8 mouse cellular contexts compared by ENCODE assay signal in genomic region chr15:98867321-98867720, GRCm38 (mm10). TPM values are rescaled to one million over a fixed set of nuclear protein-coding genes. Genes with fewer than 3 reads are reported as not detected.
A peak's percentile ranks its signal among the peaks of the same experiment; 100 is the strongest.
DNase-seq lines count a peak whose midpoint lies in the region; ATAC-seq lines count a peak whose summit lies in the region.

No protein-coding gene starts in this region.

- H3K27ac ChIP-seq in heart, embryonic 10.5 days = no peak overlapping the region
- no peak overlapping the region for H3K27ac ChIP-seq in kidney, embryonic 14.5 days (ENCODE audit: low read depth, low read length)
- H3K27ac ChIP-seq in liver, embryonic 16.5 days (ENCODE audit: low read length) = peak overlapping the region; percentile 62
- no peak overlapping the region for H3K27ac ChIP-seq in neural tube, embryonic 15.5 days (replicated peaks)

- H3K36me3 ChIP-seq in heart, embryonic 10.5 days = peaks cover 49% of the 10 kb centered on the region
- peaks cover 49% of the 10 kb centered on the region for H3K36me3 ChIP-seq in kidney, embryonic 14.5 days (ENCODE audit: control insufficient read depth, insufficient read depth, low read length)
- peaks cover 42% of the 10 kb centered on the region for H3K36me3 ChIP-seq in liver, embryonic 16.5 days (ENCODE audit: control insufficient read depth, insufficient read depth)
- peaks cover 44% of the 10 kb centered on the region for H3K36me3 ChIP-seq in neural tube, embryonic 15.5 days

- WGBS in heart, embryonic 10.5 days = 55% methylated on average over 6 of the region's 6 CpGs
- 73% methylated on average over 6 of the region's 6 CpGs for WGBS in kidney, embryonic 14.5 days
- 22% methylated on average over 6 of the region's 6 CpGs for WGBS in liver, embryonic 16.5 days (ENCODE audit: insufficient replicate concordance)
- WGBS in neural tube, embryonic 15.5 days = 74% methylated on average over 6 of the region's 6 CpGs

- no peak overlapping the region; the same call in 1 of the 2 replicates for H3K9ac ChIP-seq in kidney, embryonic 14.5 days (ENCODE audit: low read depth, low read length)
- no peak overlapping the region for H3K9ac ChIP-seq in liver, embryonic 16.5 days (ENCODE audit: low read depth, low read length)
- H3K9ac ChIP-seq in neural tube, embryonic 15.5 days (replicated peaks) = peak overlapping the region; percentile 38

- no peaks in the 10 kb centered on the region for H3K9me3 ChIP-seq in heart, embryonic 10.5 days
- no peaks in the 10 kb centered on the region for H3K9me3 ChIP-seq in kidney, embryonic 14.5 days (ENCODE audit: control insufficient read depth, low read length)
- no peaks in the 10 kb centered on the region for H3K9me3 ChIP-seq in liver, embryonic 16.5 days (replicated peaks; ENCODE audit: control insufficient read depth, low read length)
- no peaks in the 10 kb centered on the region for H3K9me3 ChIP-seq in neural tube, embryonic 15.5 days (replicated peaks)

- intact Hi-C loops in left cerebral cortex, postnatal 4 days (cut with DNase I) = loop anchor here (5.0 kb wide), 1 partner anchor 35 kb away; the partner anchor contains the start of gene Prkag1

- 0 out of 2 replicates have a peak overlapping the region, but pooled peaks have one; percentile 94 for H3K4me3 ChIP-seq in heart, embryonic 10.5 days
- no peak overlapping the region for H3K4me3 ChIP-seq in kidney, embryonic 14.5 days (ENCODE audit: low read length)
- H3K4me3 ChIP-seq in liver, embryonic 16.5 days (ENCODE audit: low read depth, low read length) = peak overlapping the region; percentile 95
- peak overlapping the region; percentile 61 for H3K4me3 ChIP-seq in neural tube, embryonic 15.5 days (replicated peaks)

- peak overlapping the region; percentile 92; the same call in 1 of the 2 replicates for H3K4me2 ChIP-seq in kidney, embryonic 14.5 days (replicated peaks; ENCODE audit: low read depth, low read length)
- peak overlapping the region; percentile 91 for H3K4me2 ChIP-seq in liver, embryonic 16.5 days (ENCODE audit: low read depth, low read length)
- peak overlapping the region; percentile 99 for H3K4me2 ChIP-seq in neural tube, embryonic 15.5 days

- DNase-seq in left cerebral cortex, adult 11 months (ENCODE audit: low spot score) = peak; percentile 51
- DNase-seq in left cerebral cortex, postnatal 4 days = no peak
- DNase-seq in cerebellum, postnatal 14 days = peak; percentile 36 to 50
- no peak for DNase-seq in heart, embryonic 10.5 days (ENCODE audit: low spot score)
- DNase-seq in thymus, postnatal 4 days = peak; percentile 68

- peaks cover 30% of the 10 kb centered on the region for H3K4me1 ChIP-seq in heart, embryonic 10.5 days
- H3K4me1 ChIP-seq in kidney, embryonic 14.5 days (ENCODE audit: control insufficient read depth, insufficient read depth, low read length) = peaks cover 26% of the 10 kb centered on the region
- peaks cover 35% of the 10 kb centered on the region for H3K4me1 ChIP-seq in liver, embryonic 16.5 days (ENCODE audit: control insufficient read depth, low read depth, low read length)
- H3K4me1 ChIP-seq in neural tube, embryonic 15.5 days = peaks cover 42% of the 10 kb centered on the region

- H3K27me3 ChIP-seq in heart, embryonic 10.5 days (ENCODE audit: insufficient read depth, poor library complexity, severe bottlenecking) = no peaks in the 10 kb centered on the region
- no peaks in the 10 kb centered on the region for H3K27me3 ChIP-seq in kidney, embryonic 14.5 days (ENCODE audit: control insufficient read depth, insufficient read depth, low read length)
- H3K27me3 ChIP-seq in liver, embryonic 16.5 days (ENCODE audit: control insufficient read depth, insufficient read depth, low read depth, low read length) = no peaks in the 10 kb centered on the region
- no peaks in the 10 kb centered on the region for H3K27me3 ChIP-seq in neural tube, embryonic 15.5 days (replicated peaks)

- no peak for ATAC-seq in kidney, embryonic 14.5 days (ENCODE audit: low FRiP score, low TSS enrichment)
- no peak for ATAC-seq in liver, embryonic 16.5 days (ENCODE audit: low read depth)
- ATAC-seq in neural tube, embryonic 15.5 days (ENCODE audit: low FRiP score) = no peak

RNA-seq across cellular contexts. Expression of gene Kmt2d, which starts 3.7 kb away (rescaled TPM):
- total RNA-seq in left cerebral cortex, postnatal 4 days (2021) = 10 to 100 TPM; 74.2 to 74.4 TPM
- polyA plus RNA-seq in heart, embryonic 10.5 days (2016; fragmentation: Nextera tagmentation; extraction: Ambion mirVana) = 10.1 and 12.0 TPM in 2 replicates
- 17.5 and 21.4 TPM in 2 replicates for polyA plus RNA-seq in kidney, embryonic 14.5 days (2014; fragmentation: Nextera tagmentation; extraction: Ambion mirVana)
- 3.9 and 4.0 TPM in 2 replicates for polyA plus RNA-seq in liver, embryonic 16.5 days (2015; fragmentation: Nextera tagmentation; extraction: Ambion mirVana)
- polyA plus RNA-seq in neural tube, embryonic 15.5 days (2015; fragmentation: Nextera tagmentation; extraction: Ambion mirVana) = 9.9 and 10.1 TPM in 2 replicates

RNA-seq across cellular contexts. Expression of gene Rhebl1, which starts 27.0 kb away (rescaled TPM):
- total RNA-seq in left cerebral cortex, postnatal 4 days (2021) = 10 to 100 TPM; 18.3 to 18.4 TPM
- polyA plus RNA-seq in heart, embryonic 10.5 days (2016; fragmentation: Nextera tagmentation; extraction: Ambion mirVana) = 6.5 and 11.8 TPM in 2 replicates
- 14.4 and 22.4 TPM in 2 replicates for polyA plus RNA-seq in kidney, embryonic 14.5 days (2014; fragmentation: Nextera tagmentation; extraction: Ambion mirVana)
- 2.9 and 3.4 TPM in 2 replicates for polyA plus RNA-seq in liver, embryonic 16.5 days (2015; fragmentation: Nextera tagmentation; extraction: Ambion mirVana)
- 27.0 and 33.2 TPM in 2 replicates for polyA plus RNA-seq in neural tube, embryonic 15.5 days (2015; fragmentation: Nextera tagmentation; extraction: Ambion mirVana)

RNA-seq across cellular contexts. Expression of gene Dhh, which starts 31.0 kb away (rescaled TPM):
- under 1 TPM; 0.28 to 0.36 TPM for total RNA-seq in left cerebral cortex, postnatal 4 days (2021)
- 2.9 and 3.0 TPM in 2 replicates for polyA plus RNA-seq in heart, embryonic 10.5 days (2016; fragmentation: Nextera tagmentation; extraction: Ambion mirVana)
- 0.54 and 0.84 TPM in 2 replicates for polyA plus RNA-seq in kidney, embryonic 14.5 days (2014; fragmentation: Nextera tagmentation; extraction: Ambion mirVana)
- polyA plus RNA-seq in liver, embryonic 16.5 days (2015; fragmentation: Nextera tagmentation; extraction: Ambion mirVana) = 0.11 TPM in 2 replicates
- polyA plus RNA-seq in neural tube, embryonic 15.5 days (2015; fragmentation: Nextera tagmentation; extraction: Ambion mirVana) = 2.5 and 3.2 TPM in 2 replicates

RNA-seq across cellular contexts. Expression of gene Prkag1, which starts 36.0 kb away (rescaled TPM):
- 10 to 100 TPM; 35.0 to 38.1 TPM for total RNA-seq in left cerebral cortex, postnatal 4 days (2021)
- 95.0 and 97.7 TPM in 2 replicates for polyA plus RNA-seq in heart, embryonic 10.5 days (2016; fragmentation: Nextera tagmentation; extraction: Ambion mirVana)
- 67.8 and 83.7 TPM in 2 replicates for polyA plus RNA-seq in kidney, embryonic 14.5 days (2014; fragmentation: Nextera tagmentation; extraction: Ambion mirVana)
- 86.8 and 90.6 TPM in 2 replicates for polyA plus RNA-seq in liver, embryonic 16.5 days (2015; fragmentation: Nextera tagmentation; extraction: Ambion mirVana)
- 66.4 and 72.9 TPM in 2 replicates for polyA plus RNA-seq in neural tube, embryonic 15.5 days (2015; fragmentation: Nextera tagmentation; extraction: Ambion mirVana)

RNA-seq across cellular contexts. Expression of gene Lmbr1l, which starts 50.7 kb away (rescaled TPM):
- 10 to 100 TPM; 31.4 to 42.2 TPM for total RNA-seq in left cerebral cortex, postnatal 4 days (2021)
- 14.9 and 20.2 TPM in 2 replicates for polyA plus RNA-seq in heart, embryonic 10.5 days (2016; fragmentation: Nextera tagmentation; extraction: Ambion mirVana)
- 5.5 and 8.6 TPM in 2 replicates for polyA plus RNA-seq in kidney, embryonic 14.5 days (2014; fragmentation: Nextera tagmentation; extraction: Ambion mirVana)
- polyA plus RNA-seq in liver, embryonic 16.5 days (2015; fragmentation: Nextera tagmentation; extraction: Ambion mirVana) = 4.4 and 4.6 TPM in 2 replicates
- 27.9 and 28.6 TPM in 2 replicates for polyA plus RNA-seq in neural tube, embryonic 15.5 days (2015; fragmentation: Nextera tagmentation; extraction: Ambion mirVana)

Comparison
In these comparisons a context has a peak if more than half of its experiments do, and no peak if none do; other contexts are left out.
1. DNase-seq: peak in left cerebral cortex, adult 11 months (single experiment), cerebellum, postnatal 14 days (2 of 2) and thymus, postnatal 4 days (single experiment); none in left cerebral cortex, postnatal 4 days (single experiment) and heart, embryonic 10.5 days (single experiment).
2. Peak in every context shown above with its lines, with median percentiles within 50 percentile points of each other: H3K4me2 ChIP-seq.